Comparison of ENCODE assay signal across 8 mouse cellular contexts in genomic region chr10:70814354-70815131, GRCm38 (mm10).
DNase-seq lines count a peak whose midpoint lies in the region; ATAC-seq and TF ChIP-seq lines count a peak whose summit lies in the region.

No protein-coding gene starts in this region.

- no peaks in the 10 kb centered on the region for H3K36me3 ChIP-seq in heart, embryonic 12.5 days
- no peaks in the 10 kb centered on the region for H3K36me3 ChIP-seq in limb, embryonic 14.5 days (ENCODE audit: control insufficient read depth, insufficient read depth, low read length)

- intact Hi-C loops in heart, postnatal 10 days (cut with DNase I): loop anchor here (2.0 to 10.0 kb wide), 7 partner anchors 128 to 496 kb away; no protein-coding TSS in a partner anchor

- no peak overlapping the region for H3K4me2 ChIP-seq in heart, embryonic 12.5 days
- no peak overlapping the region for H3K4me2 ChIP-seq in limb, embryonic 14.5 days (replicated peaks; ENCODE audit: low read depth, low read length, severe bottlenecking)

- H3K27ac ChIP-seq in heart, embryonic 12.5 days (ENCODE audit: poor library complexity, severe bottlenecking): no peak overlapping the region
- H3K27ac ChIP-seq in limb, embryonic 14.5 days (replicated peaks; ENCODE audit: low read depth, low read length): peak overlapping the region; percentile 55

- no peaks in the 10 kb centered on the region for H3K4me1 ChIP-seq in heart, embryonic 12.5 days (replicated peaks)
- H3K4me1 ChIP-seq in limb, embryonic 14.5 days (ENCODE audit: control insufficient read depth, insufficient read depth, low read length): 0 out of 2 replicates have a peak, but pooled peaks cover 2% of the 10 kb centered on the region

- H3K9ac ChIP-seq in heart, embryonic 12.5 days: no peak overlapping the region
- no peak overlapping the region for H3K9ac ChIP-seq in limb, embryonic 14.5 days (ENCODE audit: low read depth, low read length, severe bottlenecking)

- no peaks in the 10 kb centered on the region for H3K27me3 ChIP-seq in heart, embryonic 12.5 days (replicated peaks)
- no peaks in the 10 kb centered on the region for H3K27me3 ChIP-seq in limb, embryonic 14.5 days (ENCODE audit: control insufficient read depth, insufficient read depth, low read length)

- no peak for ATAC-seq in heart, embryonic 12.5 days (ENCODE audit: insufficient number of reproducible peaks, low FRiP score)
- ATAC-seq in limb, embryonic 14.5 days (ENCODE audit: low FRiP score, low read depth): peak; percentile 90

- TF ChIP-seq POLR2A in limb, embryonic 14.5 days (IDR thresholded peaks at IDR 0.05; ENCODE audit: borderline replicate concordance, extremely low read depth, insufficient read depth, insufficient read length): no peak

- DNase-seq in heart, adult 11 months: peak; percentile 98
- peak; percentile 8 for DNase-seq in urinary bladder, postnatal 14 days (ENCODE audit: low spot score)
- DNase-seq in urinary bladder, adult 18-20 months (ENCODE audit: low spot score in 2 of 2): no peak
- peak; percentile 47 to 49 for DNase-seq in heart, postnatal 10 days
- DNase-seq in limb, embryonic 14.5 days (ENCODE audit: low spot score): peak; percentile 68
- DNase-seq in thymus, postnatal 4 days: no peak
- no peak for DNase-seq in spleen, adult 18-20 months

- no peaks in the 10 kb centered on the region for H3K9me3 ChIP-seq in heart, embryonic 12.5 days (replicated peaks)
- no peaks in the 10 kb centered on the region for H3K9me3 ChIP-seq in limb, embryonic 14.5 days (ENCODE audit: control insufficient read depth, low read length)

- WGBS in heart, embryonic 12.5 days: 59% methylated on average over 15 of the region's 15 CpGs
- WGBS in limb, embryonic 14.5 days: 40% methylated on average over 15 of the region's 15 CpGs

- no peak overlapping the region for H3K4me3 ChIP-seq in heart, embryonic 12.5 days
- no peak overlapping the region for H3K4me3 ChIP-seq in limb, embryonic 14.5 days (replicated peaks; ENCODE audit: low read length)

Comparison
In these comparisons a context has a peak if more than half of its experiments do, and no peak if none do; other contexts are left out.
1. DNase-seq: peak in heart, adult 11 months (single experiment), urinary bladder, postnatal 14 days (single experiment), heart, postnatal 10 days (2 of 2) and limb, embryonic 14.5 days (single experiment); none in urinary bladder, adult 18-20 months (0 of 2), thymus, postnatal 4 days (single experiment) and spleen, adult 18-20 months (0 of 2).